ENCODE assay signal across 9 mouse cellular contexts in genomic region chr11:98030701-98031442, GRCm38 (mm10). TPM values are rescaled to one million over a fixed set of nuclear protein-coding genes. Genes with fewer than 3 reads are reported as not detected.
DNase-seq lines count a peak whose midpoint lies in the region; ATAC-seq and TF ChIP-seq lines count a peak whose summit lies in the region.
"Had no signal": no experiment of that assay in that cellular context is flagged by ENCODE, and none has a peak within 500 bp of the region (broad histone marks: within the 10 kb centered on the region; RNA-seq: fewer than 3 reads in every experiment).

No protein-coding gene starts in this region.

- peaks cover 3% of the 10 kb centered on the region in 2 experiments; a peak in 3 of 4 replicates for H3K4me1 ChIP-seq in liver, embryonic 14.5 days (replicated peaks; ENCODE audit: control insufficient read depth in 2 of 2, insufficient read depth in 2 of 2, low read length in 1 of 2)

- TF ChIP-seq CTCF in liver, embryonic 14.5 days (IDR thresholded peaks at IDR 0.05; ENCODE audit: low read depth): peak; percentile 22; the same call in 1 of the 2 replicates

- H3K4me2 ChIP-seq in liver, embryonic 14.5 days (ENCODE audit: low read depth): no peak overlapping the region
- H3K4me2 ChIP-seq: liver, embryonic 13.5 days had no signal

- no peaks in the 10 kb centered on the region for H3K9me3 ChIP-seq in liver, embryonic 14.5 days (ENCODE audit: control insufficient read depth, low read length)
- H3K9me3 ChIP-seq: liver, embryonic 13.5 days had no signal

- peaks cover 12% of the 10 kb centered on the region for H3K27me3 ChIP-seq in liver, embryonic 14.5 days (ENCODE audit: control insufficient read depth, insufficient read depth, low read length)

- H3K36me3 ChIP-seq in liver, embryonic 14.5 days (replicated peaks; ENCODE audit: control insufficient read depth, insufficient read depth, low read depth): peaks cover 35% of the 10 kb centered on the region

- no peak overlapping the region for H3K27ac ChIP-seq in liver, embryonic 14.5 days
- H3K27ac ChIP-seq: liver, embryonic 13.5 days had no signal

- WGBS in liver, embryonic 14.5 days (ENCODE audit: insufficient replicate concordance): 52% methylated on average over 5 of the region's 5 CpGs

- no peak for TF ChIP-seq EP300 in liver, embryonic 14.5 days (IDR thresholded peaks at IDR 0.05; ENCODE audit: low read depth)

- H3K4me3 ChIP-seq in liver, embryonic 14.5 days (ENCODE audit: insufficient read depth in 1 of 2, low read depth in 2 of 2, low read length in 2 of 2): no peak overlapping the region
- H3K4me3 ChIP-seq: liver, embryonic 13.5 days had no signal

- ATAC-seq in liver, embryonic 14.5 days (ENCODE audit: insufficient read depth): no peak

- peak; percentile 39 for DNase-seq in embryo, embryonic 9.5 days (ENCODE audit: extremely low spot score)
- no peak for DNase-seq in embryo, embryonic 10.5 days (ENCODE audit: low spot score)
- no peak for DNase-seq in liver, embryonic 14.5 days (ENCODE audit: low read depth in 3 of 3, low spot score in 3 of 3)
- DNase-seq in liver (no peak), ZHBTc4 (ENCODE audit: low read depth, low spot score) (peak; percentile 62)
- DNase-seq in naive thymus-derived CD4-positive, alpha-beta T cell, adult 2 months (ENCODE audit: low read depth): peak; percentile 51
- no peak for DNase-seq in frontal cortex, postnatal 36 days (ENCODE audit: low spot score in 2 of 2)
- DNase-seq in gastrocnemius, adult 8-10 months (ENCODE audit: low spot score in 2 of 2): no peak

- H3K9ac ChIP-seq in liver, embryonic 14.5 days (replicated peaks): no peak overlapping the region
- H3K9ac ChIP-seq: liver, embryonic 13.5 days had no signal

RNA-seq across cellular contexts. Expression of gene Rpl19, which starts 4.4 kb away (rescaled TPM):
- 713 and 1,005 TPM in 2 replicates for polyA plus RNA-seq in liver, embryonic 14.5 days (2012; rRNA removed)
- 717 and 735 TPM in 2 replicates for polyA plus RNA-seq in liver, embryonic 14.5 days (2014; fragmentation: Nextera tagmentation; extraction: Ambion mirVana)
- 100 to 1,000 TPM; 364 to 479 (median 402) TPM for total RNA-seq in gastrocnemius, adult 8-10 months (2022)

RNA-seq across cellular contexts. Expression of gene Cacnb1, which starts 8.0 kb away (rescaled TPM):
- 0.38 and 0.60 TPM in 2 replicates for polyA plus RNA-seq in liver, embryonic 14.5 days (2012; rRNA removed)
- polyA plus RNA-seq in liver, embryonic 14.5 days (2014; fragmentation: Nextera tagmentation; extraction: Ambion mirVana): 0.21 TPM in 1 of 2 replicates, not detected in the other
- 100 to 1,000 TPM; 172 to 203 (median 187) TPM for total RNA-seq in gastrocnemius, adult 8-10 months (2022)

RNA-seq across cellular contexts. Expression of gene Stac2, which starts 22.4 kb away (rescaled TPM):
- polyA plus RNA-seq in liver, embryonic 14.5 days (2012; rRNA removed): 0.02 TPM in 1 of 2 replicates, not detected in the other
- polyA plus RNA-seq in liver, embryonic 14.5 days (2014; fragmentation: Nextera tagmentation; extraction: Ambion mirVana): not detected in 2 replicates
- under 1 TPM in 2 of 4 experiments, not detected in 2; 0.11 to 0.70 TPM for total RNA-seq in gastrocnemius, adult 8-10 months (2022)

RNA-seq across cellular contexts. Expression of gene Arl5c, which starts 34.9 kb away (rescaled TPM):
- polyA plus RNA-seq in liver, embryonic 14.5 days (2012; rRNA removed): 1.8 and 2.2 TPM in 2 replicates
- polyA plus RNA-seq in liver, embryonic 14.5 days (2014; fragmentation: Nextera tagmentation; extraction: Ambion mirVana): 6.0 and 6.4 TPM in 2 replicates
- total RNA-seq in gastrocnemius, adult 8-10 months (2022): under 1 TPM in 2 of 4 experiments, not detected in 2; 0.18 to 0.19 TPM

RNA-seq across cellular contexts. Expression of gene Plxdc1, which starts 44.6 kb away (rescaled TPM):
- polyA plus RNA-seq in liver, embryonic 14.5 days (2012; rRNA removed): 0.38 and 0.45 TPM in 2 replicates
- 0.20 and 0.58 TPM in 2 replicates for polyA plus RNA-seq in liver, embryonic 14.5 days (2014; fragmentation: Nextera tagmentation; extraction: Ambion mirVana)
- total RNA-seq in gastrocnemius, adult 8-10 months (2022): 1 to 10 TPM; 1.3 to 3.4 (median 1.9) TPM

Comparison
In these comparisons a context has a peak if more than half of its experiments do, and no peak if none do; other contexts are left out.
1. DNase-seq: peak in embryo, embryonic 9.5 days (single experiment), ZHBTc4 (single experiment) and naive thymus-derived CD4-positive, alpha-beta T cell, adult 2 months (single experiment); none in embryo, embryonic 10.5 days (single experiment), liver, embryonic 14.5 days (0 of 3), liver (single experiment), frontal cortex, postnatal 36 days (0 of 2) and gastrocnemius, adult 8-10 months (0 of 2).